Mouse (Mus musculus): ENCODE measurements around the gene Hmcn1.

DNA sequence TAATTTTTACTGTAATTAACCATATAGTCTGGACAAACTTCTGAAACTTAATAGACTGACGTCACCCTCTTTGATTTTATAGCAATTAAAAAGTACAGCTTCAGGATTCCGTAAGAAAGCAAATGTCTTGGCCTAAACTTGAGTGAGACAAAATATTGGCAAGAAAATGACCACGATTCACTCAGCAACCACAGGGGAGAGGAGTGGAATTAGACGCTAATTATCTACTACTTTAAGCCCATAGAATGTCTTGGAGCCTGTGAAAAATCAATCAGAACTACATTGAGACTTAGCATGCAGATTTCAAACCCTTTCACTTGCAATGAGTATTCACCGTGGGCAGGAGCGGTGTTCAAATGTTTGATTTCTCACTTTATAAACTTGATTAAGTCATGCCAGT lies 159.8 kb downstream of the Hmcn1 start:
- TF ChIP-seq POLR2A (IDR thresholded peaks at IDR 0.05; ENCODE audit: insufficient read depth, low read depth, low read length) = no peak
- no peak for TF ChIP-seq CTCF (IDR thresholded peaks at IDR 0.05)
- TF ChIP-seq EP300 (IDR thresholded peaks at IDR 0.05; ENCODE audit: insufficient read depth, low read depth, low read length) = no peak

Data from heart, adult 2 months (tissue).